Mouse (Mus musculus): Measurements from ENCODE around the gene Vmn2r67.
"Not testable (repeated sequence)": the region's sequence is repeated elsewhere in the genome, so short reads cannot be mapped to it uniquely, and the experiment has no call there.

Vmn2r67 gene

GRCm38 (mm10) chr7:85155898-85156297 lies at the start of gene Vmn2r67:
Gene Vmn2r67, minus strand, starts transcription at chr7:85155998.
- in situ Hi-C loops (cut with MboI; ENCODE audit: low sequenced_read_pairs) = no loop called here

GRCm38 (mm10) chr7:85104531-85104930 lies 51.3 kb downstream of the Vmn2r67 start:
- in situ Hi-C loops (cut with MboI; ENCODE audit: low sequenced_read_pairs) = not testable (repeated sequence)

All from CH12F3 (cell line).